Mouse (Mus musculus): ENCODE measurements around the gene Edc3. TPM values are rescaled to one million over a fixed set of nuclear protein-coding genes. Genes with fewer than 3 reads are reported as not detected.

Edc3 gene
- polyA plus RNA-seq, 1 experiment from 2014 or later = 22.1 TPM

- H3K9me3 ChIP-seq (ENCODE audit: control insufficient read depth, low read length) = no peaks in the 10 kb centered on the region
- H3K27ac ChIP-seq (replicated peaks; ENCODE audit: low read depth, low read length) = no peak overlapping the region
- no peak for DNase-seq (ENCODE audit: low spot score)
- H3K4me1 ChIP-seq (ENCODE audit: control insufficient read depth, insufficient read depth, low read length) = no peaks in the 10 kb centered on the region
- H3K27me3 ChIP-seq (replicated peaks; ENCODE audit: control insufficient read depth, insufficient read depth, low read length) = no peaks in the 10 kb centered on the region
- no peak overlapping the region for H3K4me2 ChIP-seq (ENCODE audit: low read depth, low read length)
- peaks cover 43% of the 10 kb centered on the region for H3K36me3 ChIP-seq (ENCODE audit: control insufficient read depth, insufficient read depth, low read length)
- H3K9ac ChIP-seq (ENCODE audit: low read depth, low read length) = no peak overlapping the region
- 89% methylated on average over 5 of the region's 5 CpGs for WGBS
- no peak for ATAC-seq (ENCODE audit: low read depth)
- no peak overlapping the region for H3K4me3 ChIP-seq (ENCODE audit: low read depth, low read length)
Measured at GRCm38 (mm10) chr9:57739863-57740262, 31.5 kb downstream of the Edc3 start.

DNA sequence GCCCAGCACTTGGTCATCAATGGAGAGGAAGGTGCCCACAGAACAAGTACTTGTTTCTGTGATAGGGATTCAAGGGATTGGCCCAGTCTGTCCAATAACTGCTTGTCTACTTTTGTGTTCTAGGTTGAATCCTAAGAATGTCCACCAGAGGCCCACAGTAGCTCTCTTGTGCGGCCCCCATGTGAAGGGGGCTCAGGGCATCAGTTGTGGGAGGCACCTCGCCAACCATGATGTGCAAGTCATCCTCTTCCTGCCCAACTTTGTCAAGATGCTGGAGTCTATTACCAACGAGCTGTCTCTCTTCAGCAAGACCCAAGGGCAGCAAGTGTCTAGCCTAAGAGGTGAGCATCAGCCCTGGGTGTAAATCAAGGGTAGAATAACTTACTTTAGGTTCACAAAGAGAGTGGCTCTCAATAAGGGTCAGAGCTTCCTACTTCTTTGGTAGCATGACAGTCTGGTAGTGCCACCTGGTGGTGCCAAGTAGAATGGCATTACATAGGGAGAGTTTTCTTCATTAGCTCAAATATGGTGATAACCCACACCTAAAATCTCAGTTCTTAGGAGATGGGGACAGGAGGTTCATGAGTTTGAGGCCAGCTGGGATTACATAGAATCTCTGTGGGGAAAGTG is 36.2 kb downstream of the Edc3 start:
- Histone ChIP-seq H3K9ac (ENCODE audit: low read depth, low read length) (no peak overlapping the region), H3K27ac (replicated peaks; ENCODE audit: low read depth, low read length) (no peak overlapping the region), H3K4me1 (ENCODE audit: control insufficient read depth, insufficient read depth, low read length) (no peaks in the 10 kb centered on the region), H3K27me3 (replicated peaks; ENCODE audit: control insufficient read depth, insufficient read depth, low read length) (no peaks in the 10 kb centered on the region), H3K9me3 (ENCODE audit: control insufficient read depth, low read length) (no peaks in the 10 kb centered on the region), H3K4me2 (ENCODE audit: low read depth, low read length) (no peak overlapping the region), H3K36me3 (ENCODE audit: control insufficient read depth, insufficient read depth, low read length) (peaks cover 82% of the 10 kb centered on the region), H3K4me3 (ENCODE audit: low read depth, low read length) (no peak overlapping the region)
- DNase-seq (ENCODE audit: low spot score) (peak; percentile 69), ATAC-seq (ENCODE audit: low read depth) (0 out of 2 replicates have a peak, but pooled peaks have one; percentile 33)
- WGBS = 64% methylated on average over 3 of the region's 3 CpGs

DNA sequence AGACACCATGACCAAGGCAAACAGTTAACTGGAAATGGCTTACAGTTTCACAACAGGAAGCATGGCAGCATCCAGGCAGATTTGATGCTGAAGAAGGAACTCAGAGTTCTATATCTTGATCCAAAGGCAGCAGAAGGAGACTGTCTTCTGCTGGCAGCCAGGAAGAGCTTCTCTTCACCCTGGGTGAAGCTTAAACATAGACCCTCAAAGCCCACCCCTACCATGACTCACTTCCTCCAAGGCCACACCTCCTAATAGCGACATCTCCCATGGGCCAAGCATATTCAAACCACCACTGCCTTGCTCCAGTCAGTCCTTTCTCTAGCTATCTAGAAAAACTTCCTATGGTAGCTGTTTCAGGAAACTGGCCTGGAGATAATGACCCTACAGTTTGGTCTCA is 38.7 kb downstream of the Edc3 start:
- H3K9ac ChIP-seq (ENCODE audit: low read depth, low read length) = no peak overlapping the region
- H3K27me3 ChIP-seq (replicated peaks; ENCODE audit: control insufficient read depth, insufficient read depth, low read length) = no peaks in the 10 kb centered on the region
- DNase-seq (ENCODE audit: low spot score) (no peak), ATAC-seq (ENCODE audit: low read depth) (no peak)
- H3K27ac ChIP-seq (replicated peaks; ENCODE audit: low read depth, low read length) = no peak overlapping the region
- no peak overlapping the region for H3K4me3 ChIP-seq (ENCODE audit: low read depth, low read length)
- no peaks in the 10 kb centered on the region for H3K4me1 ChIP-seq (ENCODE audit: control insufficient read depth, insufficient read depth, low read length)
- 73% methylated on average over 1 of the region's 1 CpGs for WGBS
- H3K9me3 ChIP-seq (ENCODE audit: control insufficient read depth, low read length) = no peaks in the 10 kb centered on the region
- no peak overlapping the region for H3K4me2 ChIP-seq (ENCODE audit: low read depth, low read length)
- H3K36me3 ChIP-seq (ENCODE audit: control insufficient read depth, insufficient read depth, low read length) = peaks cover 87% of the 10 kb centered on the region

DNA sequence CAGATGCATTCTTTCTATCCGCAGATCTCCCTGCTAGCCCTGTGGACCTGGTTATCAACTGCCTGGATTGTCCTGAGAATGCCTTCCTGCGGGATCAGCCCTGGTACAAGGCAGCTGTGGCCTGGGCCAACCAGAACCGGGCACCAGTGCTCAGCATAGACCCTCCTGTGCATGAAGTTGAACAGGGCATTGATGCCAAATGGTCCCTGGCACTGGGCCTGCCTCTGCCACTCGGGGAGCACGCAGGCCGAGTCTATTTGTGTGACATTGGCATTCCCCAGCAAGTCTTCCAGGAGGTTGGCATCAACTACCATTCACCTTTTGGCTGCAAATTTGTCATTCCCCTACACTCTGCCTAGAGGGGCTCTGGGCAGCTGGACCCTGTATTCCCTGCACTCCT is 39.8 kb downstream of the Edc3 start:
- DNase-seq (ENCODE audit: low spot score) (no peak), ATAC-seq (ENCODE audit: low read depth) (no peak)
- peaks cover 93% of the 10 kb centered on the region for H3K36me3 ChIP-seq (ENCODE audit: control insufficient read depth, insufficient read depth, low read length)
- no peaks in the 10 kb centered on the region for H3K4me1 ChIP-seq (ENCODE audit: control insufficient read depth, insufficient read depth, low read length)
- H3K9ac ChIP-seq (ENCODE audit: low read depth, low read length) = no peak overlapping the region
- no peak overlapping the region for H3K4me2 ChIP-seq (ENCODE audit: low read depth, low read length)
- no peak overlapping the region for H3K27ac ChIP-seq (replicated peaks; ENCODE audit: low read depth, low read length)
- H3K27me3 ChIP-seq (replicated peaks; ENCODE audit: control insufficient read depth, insufficient read depth, low read length) = no peaks in the 10 kb centered on the region
- no peak overlapping the region for H3K4me3 ChIP-seq (ENCODE audit: low read depth, low read length)
- WGBS = 97% methylated on average over 6 of the region's 6 CpGs
- H3K9me3 ChIP-seq (ENCODE audit: control insufficient read depth, low read length) = no peaks in the 10 kb centered on the region

DNA sequence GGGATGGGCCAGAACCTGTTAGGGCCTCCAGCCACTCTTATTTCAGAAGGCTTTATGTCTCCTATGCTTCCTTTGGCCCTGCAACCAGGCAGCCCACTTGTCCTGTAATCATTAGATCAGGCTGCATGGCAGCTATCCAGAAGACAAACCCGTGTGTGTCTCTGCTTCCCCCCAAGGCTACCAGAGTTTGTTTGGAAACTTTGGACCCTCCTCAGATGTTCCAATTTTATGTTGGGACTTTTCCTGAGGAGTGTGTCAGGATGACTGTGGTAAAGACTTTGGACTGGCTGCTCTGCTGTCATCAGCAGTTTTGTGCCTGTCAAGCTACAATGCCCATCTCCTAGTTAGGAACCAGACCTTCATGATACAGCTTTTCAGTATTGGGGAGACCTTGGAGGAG is 40.5 kb downstream of the Edc3 start:
- no peak for DNase-seq (ENCODE audit: low spot score)
- no peaks in the 10 kb centered on the region for H3K9me3 ChIP-seq (ENCODE audit: control insufficient read depth, low read length)
- no peak overlapping the region for H3K27ac ChIP-seq (replicated peaks; ENCODE audit: low read depth, low read length)
- ATAC-seq (ENCODE audit: low read depth) = no peak
- no peak overlapping the region for H3K4me2 ChIP-seq (ENCODE audit: low read depth, low read length)
- 59% methylated on average over 1 of the region's 1 CpGs for WGBS
- peaks cover 95% of the 10 kb centered on the region for H3K36me3 ChIP-seq (ENCODE audit: control insufficient read depth, insufficient read depth, low read length)
- H3K9ac ChIP-seq (ENCODE audit: low read depth, low read length) = no peak overlapping the region
- H3K4me1 ChIP-seq (ENCODE audit: control insufficient read depth, insufficient read depth, low read length) = no peaks in the 10 kb centered on the region
- H3K27me3 ChIP-seq (replicated peaks; ENCODE audit: control insufficient read depth, insufficient read depth, low read length) = no peaks in the 10 kb centered on the region
- H3K4me3 ChIP-seq (ENCODE audit: low read depth, low read length) = no peak overlapping the region

DNA sequence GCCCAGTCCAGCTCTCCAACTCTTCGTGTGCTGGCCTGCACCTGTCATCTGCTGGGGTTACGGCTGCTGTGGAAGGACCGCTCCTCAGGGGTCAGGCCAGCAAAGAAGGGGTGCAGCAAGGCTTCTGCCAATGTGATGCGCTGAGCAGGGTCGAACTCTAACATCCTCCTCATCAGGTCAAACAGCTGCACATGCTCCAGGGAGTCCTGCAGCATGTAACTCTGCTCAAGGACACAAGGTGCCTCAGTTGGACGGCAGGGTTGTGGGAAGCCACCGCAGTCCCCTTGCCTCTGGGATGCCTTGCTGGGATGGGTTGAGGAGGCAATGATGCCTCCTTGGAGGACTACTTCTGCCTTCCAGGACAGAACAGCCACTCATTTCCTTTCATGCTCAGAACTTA is 42.6 kb downstream of the Edc3 start:
- no peaks in the 10 kb centered on the region for H3K4me1 ChIP-seq (ENCODE audit: control insufficient read depth, insufficient read depth, low read length)
- H3K27me3 ChIP-seq (replicated peaks; ENCODE audit: control insufficient read depth, insufficient read depth, low read length) = no peaks in the 10 kb centered on the region
- no peak overlapping the region for H3K4me3 ChIP-seq (ENCODE audit: low read depth, low read length)
- H3K9me3 ChIP-seq (ENCODE audit: control insufficient read depth, low read length) = no peaks in the 10 kb centered on the region
- no peak overlapping the region for H3K4me2 ChIP-seq (ENCODE audit: low read depth, low read length)
- WGBS = 81% methylated on average over 7 of the region's 7 CpGs
- no peak overlapping the region for H3K27ac ChIP-seq (replicated peaks; ENCODE audit: low read depth, low read length)
- peaks cover 98% of the 10 kb centered on the region for H3K36me3 ChIP-seq (ENCODE audit: control insufficient read depth, insufficient read depth, low read length)
- no peak for DNase-seq (ENCODE audit: low spot score)
- no peak for ATAC-seq (ENCODE audit: low read depth)
- H3K9ac ChIP-seq (ENCODE audit: low read depth, low read length) = no peak overlapping the region

- no peak overlapping the region for H3K27ac ChIP-seq (replicated peaks; ENCODE audit: low read depth, low read length)
- DNase-seq (ENCODE audit: low spot score) (no peak), ATAC-seq (ENCODE audit: low read depth) (no peak)
- peaks cover 87% of the 10 kb centered on the region for H3K36me3 ChIP-seq (ENCODE audit: control insufficient read depth, insufficient read depth, low read length)
- no peaks in the 10 kb centered on the region for H3K9me3 ChIP-seq (ENCODE audit: control insufficient read depth, low read length)
- WGBS = 89% methylated on average over 3 of the region's 3 CpGs
- H3K27me3 ChIP-seq (replicated peaks; ENCODE audit: control insufficient read depth, insufficient read depth, low read length) = no peaks in the 10 kb centered on the region
- H3K4me1 ChIP-seq (ENCODE audit: control insufficient read depth, insufficient read depth, low read length) = peaks cover 4% of the 10 kb centered on the region
- no peak overlapping the region for H3K9ac ChIP-seq (ENCODE audit: low read depth, low read length)
- no peak overlapping the region for H3K4me3 ChIP-seq (ENCODE audit: low read depth, low read length)
- no peak overlapping the region for H3K4me2 ChIP-seq (ENCODE audit: low read depth, low read length)
Measured at GRCm38 (mm10) chr9:57757578-57757977, 49.2 kb downstream of the Edc3 start.

DNA sequence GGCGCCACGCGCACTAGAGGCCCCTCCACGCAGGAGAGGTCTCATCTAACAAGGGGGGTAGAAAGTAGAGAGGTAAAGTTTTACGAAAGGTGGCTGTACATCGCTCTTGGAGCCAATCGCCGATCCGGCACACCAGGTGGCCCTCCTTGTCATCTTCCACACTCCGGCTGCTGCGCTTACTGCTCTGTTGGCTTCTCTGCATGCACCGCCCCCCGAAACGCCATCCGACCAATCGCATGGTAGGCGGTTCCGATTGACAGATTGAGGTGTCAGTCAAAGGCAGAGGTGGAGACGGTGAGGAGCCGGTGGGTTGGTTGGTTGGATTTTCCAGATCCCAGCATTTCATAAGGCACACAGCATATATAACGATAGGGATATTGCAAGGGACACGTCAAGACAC is 50.2 kb downstream of the Edc3 start:
- Histone ChIP-seq H3K4me3 (ENCODE audit: low read depth, low read length) (no peak overlapping the region), H3K36me3 (ENCODE audit: control insufficient read depth, insufficient read depth, low read length) (peaks cover 78% of the 10 kb centered on the region), H3K27me3 (replicated peaks; ENCODE audit: control insufficient read depth, insufficient read depth, low read length) (no peaks in the 10 kb centered on the region), H3K9ac (ENCODE audit: low read depth, low read length) (no peak overlapping the region), H3K27ac (replicated peaks; ENCODE audit: low read depth, low read length) (no peak overlapping the region), H3K9me3 (ENCODE audit: control insufficient read depth, low read length) (no peaks in the 10 kb centered on the region), H3K4me2 (ENCODE audit: low read depth, low read length) (no peak overlapping the region), H3K4me1 (ENCODE audit: control insufficient read depth, insufficient read depth, low read length) (peaks cover 13% of the 10 kb centered on the region)
- ATAC-seq (ENCODE audit: low read depth) = no peak
- WGBS = 93% methylated on average over 22 of the region's 22 CpGs
- DNase-seq (ENCODE audit: low spot score) = no peak

- ATAC-seq (ENCODE audit: low read depth) (no peak), DNase-seq (ENCODE audit: low spot score) (peak; percentile 47)
- H3K4me1 ChIP-seq (ENCODE audit: control insufficient read depth, insufficient read depth, low read length) = peaks cover 18% of the 10 kb centered on the region
- peaks cover 70% of the 10 kb centered on the region for H3K36me3 ChIP-seq (ENCODE audit: control insufficient read depth, insufficient read depth, low read length)
- H3K27me3 ChIP-seq (replicated peaks; ENCODE audit: control insufficient read depth, insufficient read depth, low read length) = no peaks in the 10 kb centered on the region
- H3K4me2 ChIP-seq (ENCODE audit: low read depth, low read length) = no peak overlapping the region
- no peak overlapping the region for H3K27ac ChIP-seq (replicated peaks; ENCODE audit: low read depth, low read length)
- WGBS = 28% methylated on average over 6 of the region's 6 CpGs
- H3K4me3 ChIP-seq (ENCODE audit: low read depth, low read length) = no peak overlapping the region
- no peak overlapping the region for H3K9ac ChIP-seq (ENCODE audit: low read depth, low read length)
- H3K9me3 ChIP-seq (ENCODE audit: control insufficient read depth, low read length) = no peaks in the 10 kb centered on the region
Measured at GRCm38 (mm10) chr9:57759289-57759688, 50.9 kb downstream of the Edc3 start.
